Mouse (Mus musculus) bone marrow macrophage, adult 2 months (primary cell): ENCODE measurements around the gene Hexb. TPM values are rescaled to one million over a fixed set of nuclear protein-coding genes. Genes with fewer than 3 reads are reported as not detected.
"Not testable (repeated sequence)": the region's sequence is repeated elsewhere in the genome, so short reads cannot be mapped to it uniquely, and the experiment has no call there.

Source experiments
- H3K27ac ChIP-seq: 2 replicates; pipeline ENCODE4 v1.5.1; 2012; ENCODE audit warnings: low read depth, low read length; ENCODE audit not compliant: insufficient read depth
- H3K4me1 ChIP-seq: 2 replicates; pipeline ENCODE4 v1.6.1; 2012; ENCODE audit warnings: low read length; ENCODE audit not compliant: control insufficient read depth, insufficient read depth
- H3K4me3 ChIP-seq: 2 replicates; pipeline ENCODE4 v1.5.1; 2012; ENCODE audit warnings: mild to moderate bottlenecking, low read length, moderate library complexity; ENCODE audit not compliant: insufficient read depth
- CTCF ChIP-seq: IDR thresholded peaks from 2 replicates; pipeline ENCODE4 v1.5.1; 2012; ENCODE audit warnings: low read depth, mild to moderate bottlenecking, low read length, moderate library complexity
- POLR2A ChIP-seq: IDR thresholded peaks from 2 replicates; pipeline ENCODE4 v1.6.1; 2012; ENCODE audit warnings: mild to moderate bottlenecking, low read depth, low read length, borderline replicate concordance
- polyA plus RNA-seq: library from polyadenylated mRNA; stranded (reverse); fragments of >200 nt; gene quantifications from 2 replicates; pipeline ENCODE4 v1.2.4, GENCODE M21; 2012; ENCODE audit not compliant: missing spikeins, insufficient read depth, insufficient read length

The Hexb gene
- polyA plus RNA-seq, 1 experiment = 325 TPM

GRCm38 (mm10) chr13:97137466-97138400, 60.4 kb downstream of the Hexb start, which contains the start of the genes Gfm2 and Nsa2:
Gene Gfm2, plus strand, starts transcription at chr13:97137937.
Gene Nsa2, minus strand, starts transcription at chr13:97137937.
- H3K27ac ChIP-seq = peak within 1 kb of the TSS; percentile 87

DNA sequence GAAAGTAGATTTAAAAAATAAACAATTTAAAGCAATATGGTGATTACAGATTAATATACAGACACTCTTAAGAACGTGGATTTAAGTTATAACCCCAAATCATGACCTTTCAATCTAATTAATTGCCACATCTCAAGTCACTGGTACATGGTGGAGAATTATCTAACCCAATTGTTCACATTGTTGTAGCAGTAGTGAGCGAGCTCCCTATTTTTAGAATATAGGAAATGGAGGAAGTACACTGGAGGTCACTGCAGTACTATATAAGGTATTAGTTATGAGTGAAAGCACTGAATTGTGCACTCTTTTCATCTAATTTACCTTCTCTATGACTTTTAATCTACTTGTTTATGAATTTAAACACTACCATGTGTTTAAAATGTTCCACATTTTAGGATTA, 67.7 kb downstream of the Hexb start:
- H3K27ac ChIP-seq, H3K4me1 ChIP-seq, H3K4me3 ChIP-seq: not testable (repeated sequence)

More at GRCm38 (mm10) chr13:97137466-97138400, 60.4 kb downstream of the Hexb start, which contains the start of the genes Gfm2 and Nsa2:
- Histone ChIP-seq H3K4me3 (peak within 1 kb of the TSS; percentile 100), H3K4me1 (no peaks in the 10 kb centered on the region)
- TF ChIP-seq POLR2A (peak; percentile 62; the same call in 1 of the 2 replicates), CTCF (no peak)

- not testable (repeated sequence) for H3K4me3 ChIP-seq, H3K27ac ChIP-seq, H3K4me1 ChIP-seq
These were observed 68.5 kb downstream of the Hexb start for GRCm38 (mm10) chr13:97129654-97130053.

Other genes starting within 250 kb of the Hexb start
- not detected in 2 replicates for gene 1700029F12Rik, start 164.0 kb downstream of the Hexb start, polyA plus RNA-seq
- gene Fam169a, start 131.1 kb downstream of the Hexb start, polyA plus RNA-seq = not detected in 2 replicates
- gene Gm6169, start 99.1 kb downstream of the Hexb start, polyA plus RNA-seq = 53.6 and 67.9 TPM in 2 replicates
- 20.0 and 24.4 TPM in 2 replicates for gene Gfm2, start 60.4 kb downstream of the Hexb start, polyA plus RNA-seq
- gene Nsa2, start 60.4 kb downstream of the Hexb start, polyA plus RNA-seq = 251 and 257 TPM in 2 replicates
- 9.2 and 10.7 TPM in 2 replicates for gene Enc1, start 42.7 kb upstream of the Hexb start, polyA plus RNA-seq